9 mouse cellular contexts compared by ENCODE assay signal in the genomic region with DNA sequence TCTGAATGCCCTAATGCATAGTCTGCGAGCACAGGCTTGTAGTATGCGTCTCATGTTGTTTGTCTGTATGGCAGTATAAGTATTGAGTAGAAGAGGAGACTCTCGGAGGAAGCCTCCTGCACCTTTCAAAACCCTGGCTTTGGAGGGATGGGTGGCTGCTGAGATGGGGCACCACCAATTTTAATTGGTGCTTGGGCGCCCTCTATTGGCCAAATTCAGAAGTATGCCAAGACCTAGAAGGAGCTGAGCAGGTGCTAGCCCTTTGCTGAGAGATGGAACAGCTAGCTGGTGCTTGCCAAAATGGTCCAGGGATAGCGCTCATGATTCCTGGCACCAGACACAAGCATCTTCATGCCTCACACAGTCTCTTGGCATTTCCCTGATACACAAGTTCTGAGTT. TPM values are rescaled to one million over a fixed set of nuclear protein-coding genes. Genes with fewer than 3 reads are reported as not detected.
DNase-seq lines count a peak whose midpoint lies in the region; ATAC-seq and TF ChIP-seq lines count a peak whose summit lies in the region.
"Had no signal": no experiment of that assay in that cellular context is flagged by ENCODE, and none has a peak within 500 bp of the region (broad histone marks: within the 10 kb centered on the region; RNA-seq: fewer than 3 reads in every experiment).

No protein-coding gene starts in this region.

- H3K27ac ChIP-seq in kidney, postnatal 0 days: no peak overlapping the region
- H3K27ac ChIP-seq in liver, postnatal 0 days (ENCODE audit: low read depth): no peak overlapping the region

- ATAC-seq in granulocyte monocyte progenitor cell, adult 5-6 weeks (replicated peaks; ENCODE audit: poor library complexity, severe bottlenecking): peak; percentile 56
- 0 out of 2 replicates have a peak, but pooled peaks have one; percentile 16 for ATAC-seq in kidney, postnatal 0 days (replicated peaks; ENCODE audit: low FRiP score, low read depth)
- ATAC-seq in liver, postnatal 0 days: peak; percentile 56

- WGBS in kidney, postnatal 0 days: 34% methylated on average over 5 of the region's 5 CpGs
- WGBS in liver, postnatal 0 days (ENCODE audit: insufficient replicate concordance): 24% methylated on average over 5 of the region's 5 CpGs

- no peaks in the 10 kb centered on the region for H3K9me3 ChIP-seq in kidney, postnatal 0 days (replicated peaks; ENCODE audit: low read length)
- H3K9me3 ChIP-seq in liver, postnatal 0 days (ENCODE audit: low read length): peaks cover 5% of the 10 kb centered on the region

- no peak overlapping the region for H3K4me2 ChIP-seq in kidney, postnatal 0 days (ENCODE audit: low read length)
- H3K4me2 ChIP-seq in liver, postnatal 0 days (ENCODE audit: low read depth, low read length): no peak overlapping the region

- no peak overlapping the region for H3K9ac ChIP-seq in kidney, postnatal 0 days (ENCODE audit: low read depth, low read length)
- no peak overlapping the region for H3K9ac ChIP-seq in liver, postnatal 0 days (replicated peaks)

- peak; percentile 81 for DNase-seq in A20 (ENCODE audit: low read depth, low spot score)
- peak; percentile 83 for DNase-seq in T-cell, adult 2 months (ENCODE audit: low spot score)
- peak; percentile 96 to 97 for DNase-seq in cerebellum, postnatal 14 days
- DNase-seq in kidney, postnatal 0 days (ENCODE audit: low spot score): peak; percentile 86
- DNase-seq in liver, postnatal 0 days: peak; percentile 87
- DNase-seq in ovary, postnatal 36 days (ENCODE audit: low spot score): peak; percentile 81
- DNase-seq in thymus, postnatal 0 days (ENCODE audit: low spot score): peak; percentile 89

- H3K27me3 ChIP-seq in kidney, postnatal 0 days (ENCODE audit: insufficient read depth, low read length): no peaks in the 10 kb centered on the region
- H3K27me3 ChIP-seq in liver, postnatal 0 days (ENCODE audit: insufficient read depth, low read length): no peaks in the 10 kb centered on the region

- H3K4me3 ChIP-seq in kidney, postnatal 0 days (replicated peaks; ENCODE audit: low read depth, low read length): no peak overlapping the region
- no peak overlapping the region for H3K4me3 ChIP-seq in liver, postnatal 0 days (ENCODE audit: low read depth, low read length)
- H3K4me3 ChIP-seq: erythroblast, embryonic 14.5 days had no signal

- peaks cover 8% of the 10 kb centered on the region for H3K4me1 ChIP-seq in kidney, postnatal 0 days (replicated peaks; ENCODE audit: insufficient read depth, low read length)
- peaks cover 13% of the 10 kb centered on the region for H3K4me1 ChIP-seq in liver, postnatal 0 days (ENCODE audit: insufficient read depth)

- TF ChIP-seq EP300 in liver, postnatal 0 days (IDR thresholded peaks at IDR 0.05; ENCODE audit: low read depth): no peak

- peak; percentile 84 for TF ChIP-seq CTCF in kidney, postnatal 0 days (IDR thresholded peaks at IDR 0.05; ENCODE audit: low read depth)
- peak; percentile 92 for TF ChIP-seq CTCF in liver, postnatal 0 days (IDR thresholded peaks at IDR 0.05; ENCODE audit: low read depth)

- H3K36me3 ChIP-seq in kidney, postnatal 0 days (ENCODE audit: insufficient read depth, low read length): peaks cover 7% of the 10 kb centered on the region; the same call in 1 of the 2 replicates
- H3K36me3 ChIP-seq in liver, postnatal 0 days (replicated peaks; ENCODE audit: insufficient read depth, low read length): peaks cover 44% of the 10 kb centered on the region

RNA-seq across cellular contexts. Expression of gene Naglu, which starts 12.0 kb away (rescaled TPM):
- total RNA-seq in granulocyte monocyte progenitor cell, adult 5-6 weeks (2014; fragmentation: Nextera tagmentation): 9.3 and 15.7 TPM in 2 replicates
- 12.7 and 13.7 TPM in 2 replicates for total RNA-seq in granulocyte monocyte progenitor cell, adult 5-6 weeks (2017)
- 26.5 and 28.0 TPM in 2 replicates for polyA plus RNA-seq in kidney, postnatal 0 days (2015; fragmentation: Nextera tagmentation; extraction: Ambion mirVana)
- 19.1 and 19.3 TPM in 2 replicates for polyA plus RNA-seq in liver, postnatal 0 days (2015; fragmentation: Nextera tagmentation; extraction: Ambion mirVana)
- polyA plus RNA-seq in thymus, postnatal 0 days (2015; fragmentation: Nextera tagmentation; extraction: Ambion mirVana): 10.5 and 11.5 TPM in 2 replicates

RNA-seq across cellular contexts. Expression of gene Hsd17b1, which starts 20.4 kb away (rescaled TPM):
- 1.5 and 12.9 TPM in 2 replicates for total RNA-seq in granulocyte monocyte progenitor cell, adult 5-6 weeks (2014; fragmentation: Nextera tagmentation)
- total RNA-seq in granulocyte monocyte progenitor cell, adult 5-6 weeks (2017): 7.4 and 8.2 TPM in 2 replicates
- polyA plus RNA-seq in kidney, postnatal 0 days (2015; fragmentation: Nextera tagmentation; extraction: Ambion mirVana): 0.13 and 0.42 TPM in 2 replicates
- polyA plus RNA-seq in liver, postnatal 0 days (2015; fragmentation: Nextera tagmentation; extraction: Ambion mirVana): 0.23 and 0.33 TPM in 2 replicates
- 0.10 and 0.13 TPM in 2 replicates for polyA plus RNA-seq in thymus, postnatal 0 days (2015; fragmentation: Nextera tagmentation; extraction: Ambion mirVana)

RNA-seq across cellular contexts. Expression of gene Coasy, which starts 24.5 kb away (rescaled TPM):
- total RNA-seq in granulocyte monocyte progenitor cell, adult 5-6 weeks (2014; fragmentation: Nextera tagmentation): 26.8 and 35.8 TPM in 2 replicates
- 30.5 and 32.2 TPM in 2 replicates for total RNA-seq in granulocyte monocyte progenitor cell, adult 5-6 weeks (2017)
- 55.3 and 55.9 TPM in 2 replicates for polyA plus RNA-seq in kidney, postnatal 0 days (2015; fragmentation: Nextera tagmentation; extraction: Ambion mirVana)
- polyA plus RNA-seq in liver, postnatal 0 days (2015; fragmentation: Nextera tagmentation; extraction: Ambion mirVana): 38.5 and 42.9 TPM in 2 replicates
- 37.3 and 40.5 TPM in 2 replicates for polyA plus RNA-seq in thymus, postnatal 0 days (2015; fragmentation: Nextera tagmentation; extraction: Ambion mirVana)

RNA-seq across cellular contexts. Expression of gene Mlx, which starts 29.2 kb away (rescaled TPM):
- total RNA-seq in granulocyte monocyte progenitor cell, adult 5-6 weeks (2014; fragmentation: Nextera tagmentation): 76.1 and 81.6 TPM in 2 replicates
- 68.2 and 82.4 TPM in 2 replicates for total RNA-seq in granulocyte monocyte progenitor cell, adult 5-6 weeks (2017)
- polyA plus RNA-seq in kidney, postnatal 0 days (2015; fragmentation: Nextera tagmentation; extraction: Ambion mirVana): 45.7 and 46.0 TPM in 2 replicates
- polyA plus RNA-seq in liver, postnatal 0 days (2015; fragmentation: Nextera tagmentation; extraction: Ambion mirVana): 24.1 and 26.1 TPM in 2 replicates
- 79.8 and 80.8 TPM in 2 replicates for polyA plus RNA-seq in thymus, postnatal 0 days (2015; fragmentation: Nextera tagmentation; extraction: Ambion mirVana)

RNA-seq across cellular contexts. Expression of gene Psmc3ip, which starts 37.4 kb away (rescaled TPM):
- total RNA-seq in granulocyte monocyte progenitor cell, adult 5-6 weeks (2014; fragmentation: Nextera tagmentation): 51.8 and 62.8 TPM in 2 replicates
- 42.9 and 63.5 TPM in 2 replicates for total RNA-seq in granulocyte monocyte progenitor cell, adult 5-6 weeks (2017)
- polyA plus RNA-seq in kidney, postnatal 0 days (2015; fragmentation: Nextera tagmentation; extraction: Ambion mirVana): 23.2 and 26.4 TPM in 2 replicates
- 8.1 and 8.2 TPM in 2 replicates for polyA plus RNA-seq in liver, postnatal 0 days (2015; fragmentation: Nextera tagmentation; extraction: Ambion mirVana)
- polyA plus RNA-seq in thymus, postnatal 0 days (2015; fragmentation: Nextera tagmentation; extraction: Ambion mirVana): 34.6 and 39.0 TPM in 2 replicates
